12 mouse cellular contexts compared by ENCODE assay signal in genomic region chr4:134984555-134984954, GRCm38 (mm10). TPM values are rescaled to one million over a fixed set of nuclear protein-coding genes. Genes with fewer than 3 reads are reported as not detected.
A peak's percentile ranks its signal among the peaks of the same experiment; 100 is the strongest.
DNase-seq lines count a peak whose midpoint lies in the region; ATAC-seq and TF ChIP-seq lines count a peak whose summit lies in the region.
"Had no signal": no experiment of that assay in that cellular context is flagged by ENCODE, and none has a peak within 500 bp of the region (broad histone marks: within the 10 kb centered on the region; RNA-seq: fewer than 3 reads in every experiment).

No protein-coding gene starts in this region.

- intact Hi-C loops in gastrocnemius, adult 2 months (cut with DNase I) = no loop called here
- intact Hi-C loops in gastrocnemius, postnatal 36 days (cut with DNase I) = no loop called here

- WGBS in midbrain, embryonic 11.5 days = 65% methylated on average over 3 of the region's 3 CpGs
- WGBS in midbrain, embryonic 16.5 days = 71% methylated on average over 3 of the region's 3 CpGs

- peak; percentile 50 for TF ChIP-seq CTCF in gastrocnemius, adult 2 months (IDR thresholded peaks at IDR 0.05)
- peak; percentile 74; the same call in 1 of the 2 replicates for TF ChIP-seq CTCF in testis, adult 2 months (IDR thresholded peaks at IDR 0.05; ENCODE audit: control insufficient read depth, insufficient read depth, insufficient replicate concordance, low read depth, low read length)

- H3K9me3 ChIP-seq in midbrain, embryonic 11.5 days (ENCODE audit: control insufficient read depth, low read length) = no peaks in the 10 kb centered on the region
- H3K9me3 ChIP-seq in midbrain, embryonic 16.5 days (replicated peaks; ENCODE audit: control insufficient read depth, low read length, poor library complexity, severe bottlenecking) = no peaks in the 10 kb centered on the region
- H3K9me3 ChIP-seq: embryonic facial prominence, embryonic 15.5 days had no signal

- no peaks in the 10 kb centered on the region for H3K4me1 ChIP-seq in midbrain, embryonic 11.5 days (ENCODE audit: control insufficient read depth, insufficient read depth, low read length)
- H3K4me1 ChIP-seq in midbrain, embryonic 16.5 days (ENCODE audit: control insufficient read depth, insufficient read depth, low read length) = no peaks in the 10 kb centered on the region
- H3K4me1 ChIP-seq in testis, adult 2 months (ENCODE audit: control insufficient read depth, insufficient read depth, low read length) = no peaks in the 10 kb centered on the region; the same call in 1 of the 2 replicates

- no peak overlapping the region for H3K4me3 ChIP-seq in gastrocnemius, adult 2 months
- H3K4me3 ChIP-seq in midbrain, embryonic 11.5 days (ENCODE audit: low read depth, low read length) = no peak overlapping the region
- H3K4me3 ChIP-seq in midbrain, embryonic 16.5 days (ENCODE audit: low read depth, low read length) = no peak overlapping the region
- H3K4me3 ChIP-seq in testis, adult 2 months (ENCODE audit: control insufficient read depth, low read depth, low read length) = no peak overlapping the region
- H3K4me3 ChIP-seq: embryonic facial prominence, embryonic 15.5 days had no signal

- H3K27ac ChIP-seq in gastrocnemius, adult 2 months = no peak overlapping the region
- no peak overlapping the region for H3K27ac ChIP-seq in midbrain, embryonic 11.5 days (ENCODE audit: low read depth, low read length)
- no peak overlapping the region for H3K27ac ChIP-seq in midbrain, embryonic 16.5 days (ENCODE audit: low read length)
- no peak overlapping the region for H3K27ac ChIP-seq in testis, adult 2 months (ENCODE audit: control insufficient read depth, insufficient read depth, low read depth, low read length)
- H3K27ac ChIP-seq: embryonic facial prominence, embryonic 15.5 days had no signal

- no peaks in the 10 kb centered on the region for H3K27me3 ChIP-seq in midbrain, embryonic 11.5 days (ENCODE audit: control insufficient read depth, insufficient read depth, low read length)
- no peaks in the 10 kb centered on the region for H3K27me3 ChIP-seq in midbrain, embryonic 16.5 days (ENCODE audit: control insufficient read depth, insufficient read depth, low read depth, low read length)
- H3K27me3 ChIP-seq in testis, adult 2 months (ENCODE audit: control insufficient read depth, insufficient read depth, low read length) = no peaks in the 10 kb centered on the region
- H3K27me3 ChIP-seq: embryonic facial prominence, embryonic 15.5 days had no signal

- TF ChIP-seq POLR2A in testis, adult 2 months (IDR thresholded peaks at IDR 0.05; ENCODE audit: control insufficient read depth, low read depth, low read length) = no peak

- ATAC-seq in midbrain, embryonic 11.5 days (ENCODE audit: low FRiP score) = no peak
- no peak for ATAC-seq in midbrain, embryonic 16.5 days
- ATAC-seq: inflammation-experienced regulatory T-cells, adult 6 months had no signal

- no peak for DNase-seq in gastrocnemius, adult 2 months
- DNase-seq in gastrocnemius, postnatal 36 days = no peak
- DNase-seq in midbrain, embryonic 11.5 days (ENCODE audit: low spot score, missing footprints) = peak; percentile 88
- DNase-seq in R1 (ENCODE audit: low read depth, low spot score) = peak; percentile 86
- no peak for DNase-seq in left cerebral cortex, adult 11 months (ENCODE audit: low spot score)
- DNase-seq in layer of hippocampus, postnatal 36 days = no peak
- DNase-seq: cerebellum, adult 11 months; right cerebral cortex, postnatal 14 days had no signal

- H3K9ac ChIP-seq in midbrain, embryonic 11.5 days (ENCODE audit: low read length) = no peak overlapping the region
- H3K9ac ChIP-seq in midbrain, embryonic 16.5 days (ENCODE audit: low read depth, low read length) = no peak overlapping the region
- H3K9ac ChIP-seq: embryonic facial prominence, embryonic 15.5 days had no signal

- H3K4me2 ChIP-seq in midbrain, embryonic 11.5 days = no peak overlapping the region
- H3K4me2 ChIP-seq in midbrain, embryonic 16.5 days (ENCODE audit: low read length) = no peak overlapping the region
- H3K4me2 ChIP-seq: embryonic facial prominence, embryonic 15.5 days had no signal

- H3K36me3 ChIP-seq in midbrain, embryonic 11.5 days (ENCODE audit: control insufficient read depth, insufficient read depth, low read length) = no peaks in the 10 kb centered on the region
- no peaks in the 10 kb centered on the region for H3K36me3 ChIP-seq in midbrain, embryonic 16.5 days (ENCODE audit: control insufficient read depth, insufficient read depth, low read length)
- no peaks in the 10 kb centered on the region for H3K36me3 ChIP-seq in testis, adult 2 months (ENCODE audit: control insufficient read depth, insufficient read depth, low read length)
- H3K36me3 ChIP-seq: embryonic facial prominence, embryonic 15.5 days had no signal

RNA-seq across cellular contexts. Expression of gene Syf2, which starts 53.9 kb away (rescaled TPM):
- total RNA-seq in gastrocnemius, adult 2 months (2021) = 10 to 100 TPM; 39.5 to 40.9 TPM
- 10 to 100 TPM; 31.4 to 39.2 TPM for total RNA-seq in gastrocnemius, postnatal 36 days (2021)
- 76.7 and 79.4 TPM in 2 replicates for polyA plus RNA-seq in midbrain, embryonic 11.5 days (2014; fragmentation: Nextera tagmentation; extraction: Ambion mirVana)
- 61.9 and 64.7 TPM in 2 replicates for polyA plus RNA-seq in midbrain, embryonic 16.5 days (2015; fragmentation: Nextera tagmentation; extraction: Ambion mirVana)
- 22.0 and 24.3 TPM in 2 replicates for polyA plus RNA-seq in testis, adult 2 months (2012; rRNA removed)
- 10 to 100 TPM; 48.1 to 51.9 TPM for total RNA-seq in layer of hippocampus, postnatal 36 days (2021)

Comparison
In these comparisons a context has a peak if more than half of its experiments do, and no peak if none do; other contexts are left out.
1. DNase-seq: peak in midbrain, embryonic 11.5 days (single experiment) and R1 (single experiment); none in gastrocnemius, adult 2 months (single experiment), gastrocnemius, postnatal 36 days (0 of 2), left cerebral cortex, adult 11 months (single experiment) and layer of hippocampus, postnatal 36 days (0 of 2).